Comparison of ENCODE assay signal across 22 mouse cellular contexts in the genomic region with DNA sequence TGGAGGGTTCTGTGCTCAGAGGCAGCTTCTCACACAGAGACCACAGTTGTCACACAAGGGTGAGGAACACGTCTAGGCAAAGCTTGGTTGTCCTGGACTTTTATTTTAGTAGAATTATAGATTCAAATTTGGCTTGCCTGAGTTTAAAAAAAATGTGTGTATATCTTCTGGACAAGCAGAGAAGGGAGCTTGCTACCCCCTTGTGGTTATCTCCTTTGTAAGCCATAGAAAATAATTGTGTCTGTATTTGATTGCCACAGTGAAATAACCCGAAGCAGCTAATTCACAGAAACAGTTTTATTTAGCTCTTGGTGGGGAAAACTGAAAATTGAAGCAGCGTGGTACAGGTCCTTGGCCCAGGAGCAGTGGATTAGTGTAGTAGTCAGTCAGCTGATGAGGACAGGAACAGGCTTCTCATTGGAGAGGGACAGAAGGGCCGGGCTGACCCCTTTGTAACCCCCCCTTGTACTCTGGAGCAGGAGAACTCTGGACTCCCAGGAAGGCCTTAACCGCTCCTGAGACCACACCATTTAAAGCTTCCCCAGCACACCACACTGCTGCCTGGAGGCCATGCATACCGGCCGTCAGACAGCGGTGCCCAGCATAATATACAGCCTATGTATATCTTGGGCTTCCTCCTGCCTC. TPM values are rescaled to one million over a fixed set of nuclear protein-coding genes. Genes with fewer than 3 reads are reported as not detected.
DNase-seq lines count a peak whose midpoint lies in the region; ATAC-seq and TF ChIP-seq lines count a peak whose summit lies in the region.
"Had no signal": no experiment of that assay in that cellular context is flagged by ENCODE, and none has a peak within 500 bp of the region (broad histone marks: within the 10 kb centered on the region; RNA-seq: fewer than 3 reads in every experiment).

No protein-coding gene starts in this region.

- TF ChIP-seq EP300 in heart, adult 2 months (IDR thresholded peaks at IDR 0.05; ENCODE audit: insufficient read depth, low read depth, low read length), result no peak
- no peak for TF ChIP-seq EP300 in CH12.LX (IDR thresholded peaks at IDR 0.05; ENCODE audit: low read length)

- H3K9ac ChIP-seq in heart, adult 2 months (ENCODE audit: low read depth, low read length), result no peak overlapping the region
- H3K9ac ChIP-seq in CH12.LX (ENCODE audit: insufficient read depth, low read depth), result no peak overlapping the region
- H3K9ac ChIP-seq in kidney, embryonic 16.5 days (replicated peaks; ENCODE audit: low read length), result no peak overlapping the region
- H3K9ac ChIP-seq in forebrain, embryonic 12.5 days, result no peak overlapping the region

- 72% methylated on average over 8 of the region's 8 CpGs for WGBS in heart, adult 2 months
- 57% methylated on average over 8 of the region's 8 CpGs for WGBS in kidney, embryonic 16.5 days
- 80% methylated on average over 8 of the region's 8 CpGs for whole genome bisulfite sequencing in forebrain, embryonic 12.5 days

- ATAC-seq in kidney, embryonic 16.5 days (ENCODE audit: low FRiP score, low TSS enrichment), result 0 out of 2 replicates have a peak, but pooled peaks have one; percentile 35
- ATAC-seq in forebrain, embryonic 12.5 days (ENCODE audit: low FRiP score), result no peak
- ATAC-seq: midbrain, embryonic 16.5 days; Patski had no signal

- dilution Hi-C loops in CH12.LX (cut with MboI; ENCODE audit: extremely low pct_ligation_motif_present, extremely low pct_unique_long_range_greater_than_20kb, low sequenced_read_pairs), result no loop called here

- no peak for DNase-seq in heart, adult 2 months
- DNase-seq in heart, postnatal 10 days, result no peak
- DNase-seq in layer of hippocampus, adult 2 months (ENCODE audit: low spot score in 2 of 2), result no peak
- no peak for DNase-seq in layer of hippocampus, postnatal 25 days (ENCODE audit: extremely low spot score in 1 of 2, low spot score in 1 of 2)
- no peak for DNase-seq in CH12.LX (ENCODE audit: extremely low read depth)
- no peak for DNase-seq in T-cell, adult 2 months (ENCODE audit: low spot score)
- DNase-seq: cerebellum, adult 9-11 months; gastrocnemius, postnatal 36 days; layer of hippocampus, adult 9-11 months; spleen, adult 18-20 months; thymus, adult 2 months had no signal

- H3K9me3 ChIP-seq in CH12.LX (replicated peaks; ENCODE audit: low read length), result no peaks in the 10 kb centered on the region
- H3K9me3 ChIP-seq in kidney, embryonic 16.5 days (ENCODE audit: low read length), result no peaks in the 10 kb centered on the region
- no peaks in the 10 kb centered on the region for H3K9me3 ChIP-seq in forebrain, embryonic 12.5 days
- H3K9me3 ChIP-seq: megakaryocyte, embryonic 14.5 days had no signal

- H3K4me3 ChIP-seq in heart, adult 2 months, result no peak overlapping the region
- H3K4me3 ChIP-seq in layer of hippocampus, adult 2 months, result no peak overlapping the region
- H3K4me3 ChIP-seq in CH12.LX (replicated peaks in 1 of 3; ENCODE audit: low read depth in 2 of 3, low read length in 2 of 3, poor library complexity in 1 of 3), result no peak overlapping the region
- no peak overlapping the region for H3K4me3 ChIP-seq in kidney, embryonic 16.5 days (ENCODE audit: low read length)
- no peak overlapping the region for H3K4me3 ChIP-seq in forebrain, embryonic 12.5 days (replicated peaks)
- H3K4me3 ChIP-seq: megakaryocyte, embryonic 14.5 days had no signal

- no peak; the same call in 1 of the 2 replicates for TF ChIP-seq RAD21 in CH12.LX (IDR thresholded peaks at IDR 0.05; ENCODE audit: low read depth, low read length)

- H3K4me1 ChIP-seq in heart, adult 2 months (ENCODE audit: control insufficient read depth, insufficient read depth, low read length), result peaks cover 7% of the 10 kb centered on the region
- peaks cover 0 to 10% of the 10 kb centered on the region in 2 experiments; a peak in 2 of 4 replicates for H3K4me1 ChIP-seq in CH12.LX (ENCODE audit: control insufficient read depth in 1 of 2, insufficient read depth in 2 of 2)
- no peaks in the 10 kb centered on the region for H3K4me1 ChIP-seq in kidney, embryonic 16.5 days (ENCODE audit: insufficient read depth, low read length)
- 0 out of 2 replicates have a peak, but pooled peaks cover 3% of the 10 kb centered on the region for H3K4me1 ChIP-seq in forebrain, embryonic 12.5 days

- no peaks in the 10 kb centered on the region for H3K27me3 ChIP-seq in heart, adult 2 months (ENCODE audit: control insufficient read depth, insufficient read depth, low read length)
- H3K27me3 ChIP-seq in CH12.LX (replicated peaks), result no peaks in the 10 kb centered on the region
- H3K27me3 ChIP-seq in kidney, embryonic 16.5 days (ENCODE audit: insufficient read depth, low read length), result no peaks in the 10 kb centered on the region
- H3K27me3 ChIP-seq in forebrain, embryonic 12.5 days, result no peaks in the 10 kb centered on the region
- H3K27me3 ChIP-seq: megakaryocyte, embryonic 14.5 days; Patski had no signal

- H3K79me2 ChIP-seq in heart, adult 2 months (replicated peaks; ENCODE audit: control insufficient read depth, insufficient read depth, low read length), result no peaks in the 10 kb centered on the region
- H3K79me2 ChIP-seq in CH12.LX (replicated peaks; ENCODE audit: control insufficient read depth, extremely low read depth, insufficient read depth, poor library complexity, severe bottlenecking), result no peaks in the 10 kb centered on the region

- no peak overlapping the region for H3K27ac ChIP-seq in heart, adult 2 months
- H3K27ac ChIP-seq in layer of hippocampus, adult 2 months, result peak overlapping the region; percentile 43; the same call in 1 of the 2 replicates
- no peak overlapping the region for H3K27ac ChIP-seq in CH12.LX (ENCODE audit: insufficient read depth, low read depth)
- no peak overlapping the region for H3K27ac ChIP-seq in kidney, embryonic 16.5 days (ENCODE audit: low read length)
- no peak overlapping the region for H3K27ac ChIP-seq in forebrain, embryonic 12.5 days

- no peaks in the 10 kb centered on the region for H3K36me3 ChIP-seq in heart, adult 2 months (ENCODE audit: control insufficient read depth, insufficient read depth, low read length)
- H3K36me3 ChIP-seq in CH12.LX (replicated peaks in 1 of 2; ENCODE audit: control insufficient read depth in 1 of 2, insufficient read depth in 1 of 2, low read length in 1 of 2), result peaks cover 35 to 93% of the 10 kb centered on the region in 2 experiments
- H3K36me3 ChIP-seq in kidney, embryonic 16.5 days (ENCODE audit: insufficient read depth, low read length), result peaks cover 74% of the 10 kb centered on the region
- peaks cover 90% of the 10 kb centered on the region for H3K36me3 ChIP-seq in forebrain, embryonic 12.5 days (replicated peaks)

- peak; percentile 53 for TF ChIP-seq CTCF in heart, adult 2 months (IDR thresholded peaks at IDR 0.05)
- TF ChIP-seq CTCF in layer of hippocampus, adult 2 months (conservative IDR thresholded peaks at IDR 0.05), result peak; percentile 74
- TF ChIP-seq CTCF in CH12.LX (conservative IDR thresholded peaks at IDR 0.05 in 1 of 2, IDR thresholded peaks at IDR 0.05 in 1 of 2; ENCODE audit: low read depth in 2 of 2, low read length in 2 of 2), result no peak

- no peak overlapping the region for H3K4me2 ChIP-seq in CH12.LX (ENCODE audit: insufficient read depth, low read depth, poor library complexity, severe bottlenecking)
- H3K4me2 ChIP-seq in kidney, embryonic 16.5 days (replicated peaks; ENCODE audit: low read depth, low read length), result no peak overlapping the region
- H3K4me2 ChIP-seq in forebrain, embryonic 12.5 days, result no peak overlapping the region
- H3K4me2 ChIP-seq: heart, embryonic 11.5 days; liver, embryonic 11.5 days had no signal

- intact Hi-C loops in heart, adult 2 months (cut with DNase I), result loop anchor here (5.0 to 10.0 kb wide), 2 partner anchors 61 to 298 kb away; no protein-coding TSS in a partner anchor
- intact Hi-C loops in heart, postnatal 10 days (cut with DNase I), result loop anchor here (2.0 kb wide), 1 partner anchor 22 kb away; no protein-coding TSS in a partner anchor

- in situ Hi-C loops in CH12.LX (cut with MboI; ENCODE audit: low pct_ligation_motif_present, low pct_unique_long_range_greater_than_20kb, low sequenced_read_pairs), result loop anchor here (10.0 to 25.0 kb wide), 2 partner anchors 58 to 296 kb away; no protein-coding TSS in a partner anchor

- TF ChIP-seq POLR2A in heart, adult 2 months (IDR thresholded peaks at IDR 0.05; ENCODE audit: insufficient read depth, low read depth, low read length), result no peak
- no peak for TF ChIP-seq POLR2A in CH12.LX (IDR thresholded peaks at IDR 0.05; ENCODE audit: low read depth, low read length)

TF ChIP-seq in CH12.LX, 34 proteins besides CTCF, POLR2A, EP300 and RAD21:
- peak; percentile 3; the same call in 1 of the 2 replicates for TF ChIP-seq SMC3 (IDR thresholded peaks at IDR 0.05; ENCODE audit: low read depth, low read length)
- no peak for TF ChIP-seq IRF4 (IDR thresholded peaks at IDR 0.05; ENCODE audit: low read depth, low read length)
- TF ChIP-seq ZNF384 (IDR thresholded peaks at IDR 0.05; ENCODE audit: low read depth, low read length), result peak; percentile 29; the same call in 1 of the 2 replicates
TF ChIP-seq in CH12.LX: peak in this region for 2.

RNA-seq across cellular contexts. Expression of a gene that starts 27.3 kb away (rescaled TPM):
- total RNA-seq in heart, adult 2 months (2021), result not detected
- 0.04 TPM in 1 of 2 replicates, not detected in the other for polyA plus RNA-seq in heart, adult 2 months (2012; rRNA removed)
- total RNA-seq in heart, postnatal 10 days (2021), result not detected
- total RNA-seq in layer of hippocampus, adult 2 months (2021), result not detected
- total RNA-seq in layer of hippocampus, postnatal 25 days (2021), result not detected
- not detected in 2 replicates for total RNA-seq in CH12.LX (2012; rRNA removed)
- total RNA-seq in CH12.LX (2014; rRNA removed), result not detected in 2 replicates
- polyA plus RNA-seq in CH12.LX (2012; ENCODE audit: insufficient read length, low read depth), result not detected in 2 replicates
- 0.09 TPM in 1 of 2 replicates, not detected in the other for polyA plus RNA-seq in kidney, embryonic 16.5 days (2015; fragmentation: Nextera tagmentation; extraction: Ambion mirVana)
- 0.06 TPM in 1 of 2 replicates, not detected in the other for polyA plus RNA-seq in forebrain, embryonic 12.5 days (2016; fragmentation: Nextera tagmentation; extraction: Ambion mirVana)
- total RNA-seq: adrenal gland, postnatal 4 days; gastrocnemius, postnatal 36 days; hematopoietic stem cell, adult 5-6 weeks; left cerebral cortex, postnatal 25 days had no signal
- polyA plus RNA-seq: heart, embryonic 11.5 days; intestine, embryonic 14.5 days; liver, embryonic 11.5 days; Patski had no signal

Comparison
In these comparisons a context has a peak if more than half of its experiments do, and no peak if none do; other contexts are left out.
1. CTCF ChIP-seq: peak in heart, adult 2 months (single experiment) and layer of hippocampus, adult 2 months (single experiment); none in CH12.LX (0 of 2).